Mouse (Mus musculus) intestine, embryonic 14.5 days (tissue): Measurements from ENCODE around the gene Commd4. TPM values are rescaled to one million over a fixed set of nuclear protein-coding genes. Genes with fewer than 3 reads are reported as not detected.

Experiments used
- ATAC-seq: fragments of 200-750 bp; cut with Nextera tagmentation; replicated peaks from 2 replicates; pipeline ENCODE4 v1.8.0; 2017; ENCODE audit warnings: low read depth, moderate number of reproducible peaks, moderate TSS enrichment, moderate library complexity; ENCODE audit not compliant: low FRiP score, low TSS enrichment
- DNase-seq: peaks from one replicate; pipeline ENCODE4 v3.0.0-alpha.2; 2018; ENCODE audit warnings: low spot score
- H3K27ac ChIP-seq: fragments of 300-500 bp; sonication (generic); 2 replicates; pipeline ENCODE4 v1.5.1; 2014; ENCODE audit warnings: low read depth, mild to moderate bottlenecking, control low read depth
- H3K27me3 ChIP-seq: fragments of 300-500 bp; sonication (generic); replicated peaks from 2 replicates; pipeline ENCODE4 v1.6.1; 2014; ENCODE audit warnings: low read length, control low read depth; ENCODE audit not compliant: control insufficient read depth, insufficient read depth
- H3K36me3 ChIP-seq: fragments of 300-500 bp; sonication (generic); 2 replicates; pipeline ENCODE4 v1.6.1; 2014; ENCODE audit warnings: low read length, control low read depth; ENCODE audit not compliant: control insufficient read depth, insufficient read depth
- H3K4me1 ChIP-seq: fragments of 300-500 bp; sonication (generic); replicated peaks from 2 replicates; pipeline ENCODE4 v1.6.1; 2014; ENCODE audit warnings: low read length, control low read depth, mixed read lengths; ENCODE audit not compliant: control insufficient read depth, insufficient read depth
- H3K4me2 ChIP-seq: fragments of 300-500 bp; sonication (generic); 2 replicates; pipeline ENCODE4 v1.6.1; 2014; ENCODE audit warnings: low read length
- H3K4me3 ChIP-seq: fragments of 300-500 bp; sonication (generic); 2 replicates; pipeline ENCODE4 v1.5.1; 2014; ENCODE audit warnings: low read depth, low read length, control low read depth, mixed read lengths
- H3K9ac ChIP-seq: fragments of 300-500 bp; sonication (generic); 2 replicates; pipeline ENCODE4 v1.6.1; 2014; ENCODE audit warnings: mild to moderate bottlenecking, low read length
- H3K9me3 ChIP-seq: fragments of 300-500 bp; sonication (generic); 2 replicates; pipeline ENCODE4 v1.6.1; 2016; ENCODE audit warnings: low read length, control low read depth; ENCODE audit not compliant: control insufficient read depth
- WGBS: fragments of 180-500 bp; shearing (Covaris S2); extraction: QIAGEN DNeasy Blood & Tissue Kit; methylation state at CpG from one replicate; pipeline ENCODE4 v1.1.7; 2014; 5-methylcytosine and 5-hydroxymethylcytosine counted together
- polyA plus RNA-seq: library from polyadenylated mRNA; unstranded; fragments of >200 nt; fragmentation: Nextera tagmentation; extraction: Ambion mirVana; gene quantifications from 2 replicates; pipeline ENCODE4 v1.2.1, GENCODE M21; 2014

The Commd4 gene
- polyA plus RNA-seq, 1 experiment from 2014 or later: 94.0 TPM

- H3K27ac ChIP-seq: peak overlapping the region; percentile 90
- peak overlapping the region; percentile 66 for H3K9ac ChIP-seq
- no peaks in the 10 kb centered on the region for H3K9me3 ChIP-seq
- H3K4me2 ChIP-seq: peak overlapping the region; percentile 78
- no peak for ATAC-seq
- no peak for DNase-seq
- whole genome bisulfite sequencing: 8% methylated on average over 19 of the region's 19 CpGs
- peak overlapping the region; percentile 45 for H3K4me3 ChIP-seq
- H3K27me3 ChIP-seq: no peaks in the 10 kb centered on the region
- peaks cover 11% of the 10 kb centered on the region for H3K4me1 ChIP-seq
- peaks cover 10% of the 10 kb centered on the region; the same call in 1 of the 2 replicates for H3K36me3 ChIP-seq
Observed at GRCm38 (mm10) chr9:57147205-57148143, 10.7 kb downstream of the Commd4 start.

GRCm38 (mm10) chr9:57146451-57147066, 11.6 kb downstream of the Commd4 start:
- 85% methylated on average over 17 of the region's 17 CpGs for WGBS
- no peaks in the 10 kb centered on the region for H3K27me3 ChIP-seq
- H3K36me3 ChIP-seq: peaks cover 17% of the 10 kb centered on the region
- 0 out of 2 replicates have a peak overlapping the region, but pooled peaks have one; percentile 5 for H3K9ac ChIP-seq
- H3K4me3 ChIP-seq: no peak overlapping the region
- DNase-seq: no peak
- peaks cover 11% of the 10 kb centered on the region for H3K4me1 ChIP-seq
- no peak for ATAC-seq
- no peaks in the 10 kb centered on the region for H3K9me3 ChIP-seq
- peak overlapping the region; percentile 78; the same call in 1 of the 2 replicates for H3K4me2 ChIP-seq
- H3K27ac ChIP-seq: no peak overlapping the region

GRCm38 (mm10) chr9:57144830-57145229, 13.3 kb downstream of the Commd4 start:
- DNase-seq (no peak), ATAC-seq (no peak)
- Histone ChIP-seq H3K9me3 (no peaks in the 10 kb centered on the region), H3K4me3 (no peak overlapping the region), H3K36me3 (peaks cover 35% of the 10 kb centered on the region), H3K27me3 (no peaks in the 10 kb centered on the region), H3K9ac (no peak overlapping the region), H3K4me1 (peaks cover 11% of the 10 kb centered on the region), H3K27ac (no peak overlapping the region), H3K4me2 (no peak overlapping the region)
- 91% methylated on average over 8 of the region's 8 CpGs for WGBS

- no peak overlapping the region for H3K4me2 ChIP-seq
- no peak overlapping the region for H3K27ac ChIP-seq
- peaks cover 6% of the 10 kb centered on the region for H3K4me1 ChIP-seq
- ATAC-seq: no peak
- peaks cover 50% of the 10 kb centered on the region for H3K36me3 ChIP-seq
- H3K9ac ChIP-seq: no peak overlapping the region
- no peaks in the 10 kb centered on the region for H3K9me3 ChIP-seq
- no peak overlapping the region for H3K4me3 ChIP-seq
- WGBS: 85% methylated on average over 11 of the region's 11 CpGs
- DNase-seq: no peak
- H3K27me3 ChIP-seq: no peaks in the 10 kb centered on the region
Observed at GRCm38 (mm10) chr9:57143212-57143611, 14.9 kb downstream of the Commd4 start.

- WGBS: 86% methylated on average over 17 of the region's 17 CpGs
- Histone ChIP-seq H3K27ac (no peak overlapping the region), H3K4me2 (no peak overlapping the region), H3K4me1 (no peaks in the 10 kb centered on the region), H3K9me3 (no peaks in the 10 kb centered on the region), H3K36me3 (peaks cover 65% of the 10 kb centered on the region), H3K27me3 (no peaks in the 10 kb centered on the region), H3K4me3 (no peak overlapping the region), H3K9ac (no peak overlapping the region)
- DNase-seq (no peak), ATAC-seq (no peak)
Observed at GRCm38 (mm10) chr9:57141417-57142353, 16.4 kb downstream of the Commd4 start.

- Histone ChIP-seq H3K9ac (no peak overlapping the region), H3K36me3 (peaks cover 85% of the 10 kb centered on the region), H3K4me1 (no peaks in the 10 kb centered on the region), H3K27me3 (no peaks in the 10 kb centered on the region), H3K4me3 (no peak overlapping the region), H3K27ac (no peak overlapping the region), H3K9me3 (no peaks in the 10 kb centered on the region), H3K4me2 (no peak overlapping the region)
- ATAC-seq: no peak
- 90% methylated on average over 5 of the region's 5 CpGs for WGBS
- DNase-seq: no peak
Observed at GRCm38 (mm10) chr9:57139571-57139970, 18.6 kb downstream of the Commd4 start.

- Histone ChIP-seq H3K4me1 (no peaks in the 10 kb centered on the region), H3K4me3 (no peak overlapping the region), H3K36me3 (peaks cover 86% of the 10 kb centered on the region), H3K9ac (no peak overlapping the region), H3K4me2 (no peak overlapping the region), H3K27me3 (no peaks in the 10 kb centered on the region), H3K27ac (no peak overlapping the region), H3K9me3 (no peaks in the 10 kb centered on the region)
- no peak for DNase-seq
- 92% methylated on average over 9 of the region's 9 CpGs for WGBS
- ATAC-seq: no peak
Observed at GRCm38 (mm10) chr9:57139110-57139509, 19.0 kb downstream of the Commd4 start.

- Histone ChIP-seq H3K36me3 (peaks cover 85% of the 10 kb centered on the region), H3K27ac (no peak overlapping the region), H3K4me3 (no peak overlapping the region), H3K4me1 (no peaks in the 10 kb centered on the region), H3K27me3 (no peaks in the 10 kb centered on the region), H3K9ac (no peak overlapping the region), H3K9me3 (no peaks in the 10 kb centered on the region), H3K4me2 (no peak overlapping the region)
- no peak for ATAC-seq
- 89% methylated on average over 6 of the region's 6 CpGs for WGBS
- DNase-seq: no peak
Observed at GRCm38 (mm10) chr9:57138507-57138906, 19.6 kb downstream of the Commd4 start.
